Mouse (Mus musculus) frontal cortex, adult 2 months (tissue): ENCODE results near the gene Osgep. TPM values are rescaled to one million over a fixed set of nuclear protein-coding genes. Genes with fewer than 3 reads are reported as not detected.
"Not testable (repeated sequence)": the region's sequence is repeated elsewhere in the genome, so short reads cannot be mapped to it uniquely, and the experiment has no call there.

ENCODE experiments used
- DNase-seq, 2 experiments: peaks; one replicate each; pipeline ENCODE4 v3.0.0; 2022; ENCODE audit warnings: low spot score in 1 of 2; ENCODE audit errors: extremely low spot score in 1 of 2
- polyA plus RNA-seq: library from polyadenylated mRNA; depleted of rRNA; stranded (reverse); fragments of >200 nt; gene quantifications from 2 replicates; pipeline ENCODE4 v1.2.3, GENCODE M21; 2012; rRNA removed

Gene Osgep
- polyA plus RNA-seq = 66.7 and 70.0 TPM in 2 replicates

DNA sequence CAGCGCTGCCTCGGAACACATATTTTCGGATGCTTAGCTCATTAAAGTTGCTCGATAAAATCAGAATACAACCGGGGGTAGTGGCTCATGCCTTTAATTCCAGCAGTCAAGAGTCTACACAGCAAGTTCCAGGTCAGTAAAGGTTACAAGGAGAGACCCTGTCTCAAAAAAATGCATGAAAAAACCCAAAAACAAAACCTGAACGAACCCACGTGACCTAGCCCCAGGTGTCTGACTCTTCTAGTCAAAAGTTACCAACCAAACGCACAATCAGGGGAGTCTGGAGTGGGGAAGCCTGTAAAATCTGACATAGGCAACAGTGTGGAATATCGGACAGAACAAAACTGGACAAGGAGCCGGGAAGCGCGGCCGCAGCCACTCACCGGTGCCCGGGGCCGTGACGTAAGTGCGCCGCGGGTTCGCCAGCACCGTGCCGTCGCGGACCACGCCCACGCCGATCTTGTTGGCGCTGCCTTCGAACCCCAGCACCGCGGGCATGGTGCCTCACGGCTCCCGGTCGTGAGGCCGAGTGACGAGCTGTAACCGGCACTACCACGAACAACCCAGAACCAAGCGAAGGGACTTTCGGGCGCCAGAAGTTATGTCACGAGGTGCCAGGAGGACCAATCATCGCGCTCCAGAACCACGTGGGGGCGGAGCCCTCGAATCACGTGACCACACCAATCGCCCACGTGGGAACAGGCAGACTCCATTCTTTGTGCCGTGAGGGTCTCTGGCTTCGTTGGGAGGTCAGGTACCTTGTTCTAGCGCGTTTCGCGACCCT is at the start of gene Osgep, which contains the start of gene Apex1:
Osgep (minus strand) TSS at position 613 of the 784 bp plus-strand sequence.
Apex1 (plus strand) TSS at position 688 of the 784 bp plus-strand sequence.
- DNase-seq = peak; percentile 96 to 98

DNA sequence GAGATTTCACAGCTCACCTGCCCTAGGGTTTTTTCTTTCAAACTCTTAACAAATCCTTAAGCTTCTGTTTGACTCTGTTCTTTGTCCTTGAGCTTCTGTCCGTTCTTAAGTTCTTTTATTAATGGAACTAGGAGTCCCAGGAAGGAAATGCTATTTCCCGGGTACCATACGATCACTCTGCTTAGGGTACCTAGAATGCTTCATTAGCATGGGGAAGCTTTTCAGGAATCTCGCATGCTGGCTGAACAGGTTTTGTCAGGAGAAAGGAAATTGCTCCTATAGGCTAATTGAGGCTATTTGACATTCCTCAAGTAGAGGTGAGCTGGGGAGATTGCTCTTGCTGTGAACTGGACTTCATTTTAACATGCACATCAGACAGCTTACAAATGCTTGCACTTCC is 49.0 kb upstream of the Osgep start:
- DNase-seq = no peak

DNA sequence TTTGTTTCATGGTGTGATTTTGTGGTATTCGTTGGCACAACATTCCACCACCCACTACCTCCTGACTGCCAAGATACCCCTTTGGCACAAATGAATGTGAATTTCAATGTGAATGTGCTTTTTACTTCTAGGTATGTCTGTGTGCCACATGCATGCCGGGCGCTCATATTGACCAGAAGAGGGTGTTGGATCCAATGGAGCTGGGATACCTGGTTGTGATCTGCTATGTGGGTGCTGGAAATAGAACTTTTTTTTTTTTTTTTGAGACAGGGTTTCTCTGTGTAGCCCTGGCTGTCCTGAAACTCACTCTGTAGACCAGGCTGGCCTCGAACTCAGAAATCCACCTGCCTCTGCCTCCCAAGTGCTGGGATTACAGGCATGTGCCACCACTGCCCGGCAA is 48.4 kb upstream of the Osgep start:
- DNase-seq = not testable (repeated sequence)

DNA sequence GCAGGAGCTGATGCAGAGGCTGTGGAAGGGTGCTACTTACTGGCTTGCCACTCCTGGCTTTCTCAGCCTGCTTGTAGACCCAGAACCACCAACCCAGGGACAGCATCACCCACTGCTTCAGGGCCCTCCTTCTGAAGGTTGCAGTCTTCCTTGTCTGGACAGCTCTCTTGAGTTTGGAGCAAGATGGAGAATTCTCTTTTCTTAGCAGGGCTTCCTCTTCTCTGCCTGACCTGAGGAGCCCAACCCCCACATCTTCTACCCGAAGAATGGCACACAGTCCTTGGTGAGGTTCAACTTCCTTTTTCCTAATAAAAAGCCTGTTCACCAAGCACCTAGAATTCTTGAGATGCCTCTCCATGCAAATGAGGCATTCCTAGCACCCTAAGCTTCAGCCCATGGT is 46.1 kb upstream of the Osgep start:
- DNase-seq = no peak

DNA sequence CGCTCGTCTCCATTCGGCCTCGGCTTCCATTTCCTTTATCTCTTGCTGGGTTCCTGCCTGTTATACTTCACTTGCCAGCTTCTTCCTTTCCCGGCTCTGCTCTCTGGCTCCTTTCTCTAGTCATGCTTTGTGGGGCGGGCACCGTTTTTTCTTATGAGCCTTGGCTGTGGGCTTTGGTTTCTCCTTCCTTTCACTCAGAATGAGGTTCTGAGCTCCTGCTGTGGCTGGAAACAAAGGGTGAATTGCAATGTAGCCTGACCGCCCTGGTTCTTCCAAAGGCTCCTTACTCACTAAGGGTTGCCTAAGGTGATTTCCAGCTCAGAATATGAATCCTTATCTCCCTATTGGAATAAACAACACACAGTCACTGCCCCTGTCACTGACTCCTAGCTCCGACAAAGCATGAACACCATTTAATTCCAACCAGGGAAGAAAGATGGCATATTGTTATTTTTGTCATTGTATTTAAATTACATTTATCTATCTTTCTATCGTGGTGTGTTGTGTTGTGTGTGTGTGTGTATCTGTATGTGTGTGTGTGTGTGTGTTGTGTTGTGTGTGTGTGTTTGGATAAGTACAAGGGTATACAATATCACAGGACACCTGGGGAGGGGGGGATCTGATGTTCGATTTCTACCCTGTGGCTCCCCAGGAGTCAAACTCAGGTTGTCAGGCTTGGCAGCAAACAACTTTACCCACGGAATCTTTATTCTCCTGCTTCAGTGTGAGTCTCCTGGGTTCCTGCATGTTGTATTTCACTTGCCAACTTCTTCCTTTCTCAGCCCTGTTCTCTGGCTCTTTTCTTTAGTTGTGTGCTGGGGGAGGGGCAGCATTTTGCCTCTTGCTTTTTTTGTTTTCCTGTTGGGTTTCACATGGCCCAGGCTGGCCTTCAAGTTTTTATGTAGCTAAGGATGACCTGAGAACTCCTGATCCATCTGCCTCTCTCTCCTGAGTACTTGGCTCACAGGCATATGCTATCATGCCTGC is 45.2 kb upstream of the Osgep start:
- DNase-seq = peak; percentile 30 to 60

DNA sequence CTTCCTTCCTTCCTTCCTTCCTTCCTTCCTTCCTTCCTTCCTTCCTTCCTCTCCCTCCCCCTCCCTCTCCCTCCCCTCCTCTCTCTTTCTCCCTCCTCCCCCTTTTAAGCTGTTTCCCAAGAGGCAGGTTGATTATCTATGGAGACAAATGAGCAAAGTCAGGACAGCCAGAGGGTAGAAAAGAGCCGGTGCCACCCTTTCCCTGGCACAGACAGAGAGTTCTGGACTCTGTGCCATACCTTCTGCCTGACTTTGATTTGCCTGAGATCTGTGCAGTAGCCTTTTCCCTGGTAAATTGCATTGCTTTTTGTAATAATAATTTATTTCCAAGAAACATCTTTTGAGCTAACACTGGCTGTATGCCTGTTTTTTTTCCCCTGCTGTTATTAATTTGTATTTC is 44.3 kb upstream of the Osgep start:
- no peak for DNase-seq

DNA sequence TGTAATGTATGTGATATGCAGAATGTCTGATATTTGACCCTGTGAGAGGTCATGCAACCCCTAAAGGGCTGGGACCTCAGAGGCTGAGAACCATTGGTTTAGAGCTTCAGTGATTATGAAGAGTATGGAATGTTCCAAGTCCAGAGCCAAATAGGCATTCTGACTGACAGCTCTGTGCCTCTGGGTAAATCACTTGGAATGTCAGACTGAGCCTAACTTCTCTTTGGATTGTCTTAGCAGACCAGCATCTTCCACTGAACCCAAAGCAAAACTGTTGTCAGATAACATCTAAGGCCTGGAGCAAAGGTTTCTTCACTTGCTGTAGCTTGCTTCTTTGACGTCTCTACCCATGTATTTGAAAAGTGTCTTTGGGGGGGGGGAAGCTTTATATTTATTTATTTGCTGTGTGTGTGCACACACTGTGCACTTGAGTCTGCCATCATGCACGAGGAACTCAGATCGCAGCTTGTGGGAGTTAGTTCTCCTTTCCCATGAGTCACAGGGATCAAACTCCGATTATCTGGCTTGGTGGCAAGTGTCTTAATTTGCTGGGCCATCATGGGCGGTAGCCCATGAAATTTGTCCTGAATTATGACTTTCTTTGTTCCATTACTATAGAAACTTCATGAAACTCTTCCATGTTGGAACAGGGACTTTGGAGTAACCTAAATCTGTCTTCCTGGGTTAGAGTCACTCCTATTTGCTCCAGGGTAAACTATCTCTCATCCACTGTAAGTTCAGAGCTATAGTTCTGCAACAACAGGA is 43.7 kb upstream of the Osgep start:
- no peak for DNase-seq

DNA sequence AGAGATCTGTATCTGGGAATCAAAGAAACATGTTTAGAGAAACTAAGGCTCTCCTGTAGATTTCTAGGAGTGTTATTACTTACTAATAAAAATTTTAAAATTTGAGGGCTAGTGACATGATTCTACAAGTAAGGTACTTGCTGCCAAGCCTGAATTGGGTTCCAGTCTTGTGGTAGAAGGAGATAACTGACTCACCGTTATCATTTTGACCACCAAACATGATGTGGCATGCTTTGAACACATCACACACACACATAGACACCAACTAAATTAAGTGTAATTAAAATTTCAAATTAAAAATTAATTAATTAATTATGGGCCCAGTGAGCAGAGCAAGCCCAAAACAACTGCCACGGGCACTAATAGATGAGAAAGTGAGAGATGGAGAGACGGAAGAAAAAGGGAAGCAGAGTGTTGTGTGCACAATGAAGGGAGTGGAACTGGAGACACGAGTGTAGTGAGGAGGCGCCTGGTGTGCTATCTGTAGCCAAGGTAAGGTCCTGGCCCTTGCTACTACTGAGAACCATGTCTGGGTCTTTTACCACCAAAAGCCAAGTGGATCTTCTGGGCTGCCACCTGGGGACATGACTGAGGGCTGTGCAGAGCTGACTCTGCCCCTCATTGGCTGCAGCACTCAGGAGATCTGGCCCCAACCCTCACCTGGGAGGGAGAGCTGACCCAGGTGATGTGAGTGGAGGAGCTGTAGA is 33.7 kb upstream of the Osgep start:
- not testable (repeated sequence) for DNase-seq

DNA sequence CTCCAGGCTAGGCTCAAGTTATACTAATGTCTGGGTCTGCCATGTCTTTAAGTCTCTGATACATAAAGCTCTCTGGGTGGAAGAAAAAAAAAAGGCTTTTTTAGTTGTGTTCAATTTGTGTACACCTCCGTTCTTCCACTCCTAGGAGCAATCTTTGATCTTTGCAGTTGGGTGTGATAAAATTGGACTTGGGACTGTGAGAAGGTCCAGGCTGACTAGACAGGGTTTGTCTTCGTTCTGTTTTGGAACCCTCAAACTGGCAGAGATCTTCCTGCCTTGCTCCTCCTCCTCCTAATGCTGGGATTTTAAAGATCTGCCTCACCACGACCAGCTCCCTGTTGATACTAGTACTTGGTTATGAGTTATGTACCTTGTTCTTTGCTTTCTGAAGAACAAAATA is 32.5 kb upstream of the Osgep start:
- DNase-seq = not testable (repeated sequence)

DNA sequence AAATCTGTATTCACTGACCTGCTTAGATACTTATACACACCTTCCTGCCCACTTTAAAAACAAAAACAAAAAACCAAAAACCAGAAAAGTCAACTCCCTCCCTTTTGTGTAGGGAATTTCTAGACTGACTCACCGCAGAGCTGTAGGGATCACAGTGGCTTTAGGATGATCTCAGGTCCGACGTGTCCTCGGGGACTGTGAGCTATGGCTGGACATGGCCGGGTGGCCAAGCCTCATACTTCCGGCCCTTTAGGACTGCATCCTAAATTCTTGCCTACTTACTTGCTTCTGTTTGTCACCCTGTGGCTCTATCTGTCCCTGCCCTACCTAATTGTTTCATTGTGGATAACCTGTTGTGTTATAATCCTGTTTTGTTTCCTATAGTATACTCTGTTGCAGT is 32.0 kb upstream of the Osgep start:
- DNase-seq = not testable (repeated sequence)

DNA sequence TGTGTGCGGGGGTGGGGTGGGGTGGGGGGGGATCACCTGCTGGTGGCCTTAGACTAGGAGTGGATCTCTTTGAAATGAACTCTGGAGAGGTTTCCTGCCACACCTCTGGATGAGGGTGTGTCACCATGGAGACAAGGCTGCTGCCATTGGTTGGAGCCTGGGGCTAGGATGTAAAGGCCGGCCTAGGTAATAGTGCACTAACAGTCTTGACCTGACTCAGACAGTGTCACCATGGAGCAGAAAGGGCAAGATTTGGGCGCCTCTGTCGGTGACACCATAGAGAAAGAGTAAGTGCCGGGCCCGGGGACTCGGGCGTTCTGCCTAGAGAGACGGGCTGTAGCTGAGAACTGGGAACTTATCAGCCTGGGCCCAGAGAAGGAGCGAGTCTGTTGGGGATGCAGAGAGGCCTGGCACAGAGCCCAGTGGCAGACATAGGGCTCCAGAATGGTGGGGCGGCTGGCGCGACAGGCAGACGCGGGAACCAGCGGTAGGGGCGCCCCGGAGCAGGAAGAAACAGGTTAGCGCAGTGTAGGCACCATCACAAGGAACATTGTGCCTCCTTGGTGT is 31.3 kb upstream of the Osgep start, which contains the start of gene Pnp2:
Pnp2 (plus strand) TSS at position 51 of the 567 bp plus-strand sequence.
- peak in 1 of 2 experiments; percentile 45 for DNase-seq

DNA sequence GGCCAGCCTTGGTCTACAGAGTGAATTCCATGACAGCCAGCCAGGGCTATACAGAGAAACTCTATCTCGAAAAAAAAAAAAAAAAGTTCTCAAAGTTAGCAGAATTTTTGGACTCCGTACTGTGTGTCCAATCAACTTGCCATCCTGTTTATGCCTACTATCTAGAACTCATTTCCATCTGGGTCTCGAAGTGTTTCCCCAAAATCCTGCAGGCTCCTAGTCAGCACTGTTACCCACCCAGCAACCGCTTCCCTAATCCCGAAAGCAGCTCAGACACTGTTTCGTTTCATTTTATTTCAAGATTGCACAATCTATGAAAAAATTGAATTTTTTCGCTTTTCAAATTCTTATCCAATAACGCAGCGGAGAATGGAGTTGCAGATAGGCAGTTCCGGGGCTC is 30.8 kb upstream of the Osgep start:
- no peak for DNase-seq

DNA sequence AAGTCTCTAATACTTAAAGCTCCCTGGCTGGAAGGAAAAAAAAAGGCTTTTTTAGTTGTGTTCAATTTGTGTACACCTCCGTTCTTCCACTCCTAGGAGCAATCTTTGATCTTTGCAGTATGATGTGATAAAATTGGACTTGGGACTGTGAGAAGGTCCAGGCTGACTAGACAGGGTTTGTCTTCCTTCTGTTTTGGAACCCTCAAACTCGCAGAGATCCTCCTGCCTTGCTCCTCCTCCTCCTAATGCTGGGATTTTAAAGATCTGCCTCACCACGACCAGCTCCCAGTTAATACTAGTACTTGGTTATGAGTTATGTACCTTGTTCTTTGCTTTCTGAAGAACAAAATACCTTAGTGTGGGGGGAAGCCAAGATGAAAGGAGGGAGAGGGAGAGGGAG is 20.8 kb upstream of the Osgep start:
- DNase-seq = not testable (repeated sequence)

DNA sequence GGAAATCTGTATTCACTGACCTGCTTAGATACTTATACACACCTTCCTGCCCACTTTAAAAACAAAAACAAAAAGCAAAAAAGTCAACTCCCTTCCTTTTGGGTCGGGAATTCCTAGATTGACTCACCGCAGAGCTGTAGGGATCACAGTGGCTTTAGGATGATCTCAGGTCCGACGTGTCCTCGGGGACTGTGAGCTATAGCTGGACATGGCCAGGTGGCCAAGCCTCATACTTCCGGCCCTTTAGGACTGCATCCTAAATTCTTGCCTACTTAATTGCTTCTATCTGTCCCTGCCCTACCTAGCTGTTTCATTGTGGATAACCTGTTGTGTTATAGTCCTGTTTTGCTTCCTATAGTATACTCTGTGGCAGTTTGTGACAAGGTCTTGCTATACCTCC is 20.4 kb upstream of the Osgep start:
- DNase-seq = not testable (repeated sequence)

DNA sequence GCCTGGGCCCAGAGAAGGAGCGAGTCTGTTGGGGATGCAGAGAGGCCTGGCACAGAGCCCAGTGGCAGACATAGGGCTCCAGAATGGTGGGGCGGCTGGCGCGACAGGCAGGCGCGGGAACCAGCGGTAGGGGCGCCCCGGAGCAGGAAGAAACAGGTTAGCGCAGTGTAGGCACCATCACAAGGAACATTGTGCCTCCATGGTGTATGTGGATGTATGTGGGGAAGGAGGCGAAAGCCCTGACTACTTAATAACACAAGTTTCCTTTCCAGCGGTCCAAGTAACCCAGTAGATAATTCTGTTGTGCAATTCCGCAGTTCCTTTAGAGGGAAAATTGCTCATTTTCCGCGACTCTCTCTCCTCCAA is 20.0 kb upstream of the Osgep start:
- not testable (repeated sequence) for DNase-seq

DNA sequence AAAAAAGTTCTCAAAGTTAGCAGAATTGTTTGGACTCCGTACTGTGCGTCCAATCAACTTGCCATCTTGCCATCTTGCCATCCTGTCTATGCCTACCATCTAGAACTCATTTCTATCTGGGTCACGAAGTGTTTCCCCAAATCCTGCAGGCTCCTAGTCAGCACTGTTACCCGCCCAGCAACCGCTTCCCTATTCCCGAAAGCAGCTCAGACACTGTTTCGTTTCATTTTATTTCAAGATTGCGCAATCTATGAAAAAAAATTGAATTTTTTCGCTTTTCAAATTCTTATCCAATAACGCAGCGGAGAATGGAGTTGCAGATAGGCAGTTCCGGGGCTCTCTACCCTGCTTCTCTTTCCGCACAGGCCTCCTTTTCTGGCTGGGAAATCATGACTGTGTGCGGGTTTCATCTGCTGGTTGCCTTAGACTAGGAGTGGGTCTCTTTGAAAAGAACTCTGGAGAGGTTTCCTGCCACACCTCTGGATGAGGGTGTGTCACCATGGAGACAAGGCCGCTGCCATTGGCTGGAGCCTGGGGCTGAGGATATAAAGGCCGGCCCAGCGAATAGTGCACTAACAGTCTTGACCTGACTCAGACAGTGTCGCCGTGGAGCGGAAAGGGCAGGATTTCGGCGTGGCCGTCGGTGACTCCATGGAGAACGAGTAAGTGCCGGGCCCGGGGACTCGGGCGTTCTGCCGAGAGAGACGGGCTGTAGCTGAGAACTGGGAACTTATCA is 19.4 kb upstream of the Osgep start, which contains the start of gene Gm49342:
Gm49342 (plus strand) TSS at position 586 of the 736 bp plus-strand sequence.
- DNase-seq = peak; percentile 81 to 89

DNA sequence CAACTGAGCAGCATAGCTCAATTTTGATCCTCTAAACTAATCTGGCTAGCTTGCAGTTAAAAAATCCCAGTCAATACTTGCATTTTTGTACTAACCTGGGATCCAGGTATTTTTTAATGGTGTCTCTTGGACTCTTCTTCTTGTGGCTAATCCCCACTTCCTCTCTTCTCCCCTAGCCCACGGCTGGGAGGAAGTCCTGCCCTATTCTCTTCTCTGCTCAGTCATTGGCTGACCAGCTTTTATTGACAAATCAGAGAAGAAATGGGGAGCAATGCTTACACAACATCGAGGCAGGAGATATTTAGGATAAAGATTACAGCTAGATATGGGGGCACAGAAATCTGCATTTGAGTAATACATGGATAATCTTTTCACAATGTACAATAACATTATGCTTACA is 14.2 kb upstream of the Osgep start:
- no peak for DNase-seq

DNA sequence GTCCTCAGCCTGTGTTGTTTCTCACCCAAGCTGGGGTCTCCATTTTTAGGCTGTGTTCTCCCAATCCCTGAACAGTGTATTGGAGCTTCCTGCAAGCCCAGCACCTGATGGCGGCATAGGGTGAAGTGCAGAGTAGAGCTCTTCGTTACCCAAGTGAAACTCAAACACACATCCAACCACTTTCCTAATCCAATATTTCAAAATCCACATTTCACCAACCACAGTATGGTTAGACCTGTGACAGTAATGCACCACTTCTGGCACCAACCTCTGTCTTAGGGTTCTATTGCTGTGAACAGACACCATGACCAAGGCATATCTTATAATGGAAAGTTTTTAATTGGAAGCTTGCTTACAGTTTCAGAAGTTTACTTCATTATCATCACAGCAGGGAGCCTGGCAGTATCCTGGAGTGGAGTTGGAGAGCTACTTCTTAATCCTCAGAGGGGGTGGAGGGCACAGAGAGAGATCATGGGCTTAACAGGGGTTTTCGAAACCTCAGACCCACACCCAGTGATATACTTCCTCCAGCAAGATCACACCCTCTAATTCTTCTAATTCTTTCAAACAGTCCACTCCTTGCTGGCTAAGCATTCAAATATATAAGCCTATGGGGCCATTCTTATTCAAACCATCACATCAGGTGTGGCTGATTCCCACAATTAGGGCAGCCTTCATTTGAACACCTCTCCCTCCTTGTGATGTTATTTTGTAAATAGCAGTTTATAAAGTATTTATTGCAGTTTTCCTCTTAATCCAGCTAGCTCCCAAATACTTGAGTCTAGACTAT is 13.6 kb upstream of the Osgep start:
- no peak for DNase-seq
